Mouse (Mus musculus) bone marrow, adult 2 months (tissue): ENCODE data around the gene Klhl30. TPM values are rescaled to one million over a fixed set of nuclear protein-coding genes. Genes with fewer than 3 reads are reported as not detected.

Source experiments
- H3K27ac ChIP-seq: fragments of 200-500 bp; 2 replicates; pipeline ENCODE4 v1.5.1; 2012; ENCODE audit warnings: low read depth, mild to moderate bottlenecking, control low read depth, inconsistent platforms, low read length; ENCODE audit not compliant: control insufficient read depth, poor library complexity, insufficient read depth
- H3K4me1 ChIP-seq: fragments of 200-500 bp; 2 replicates; pipeline ENCODE4 v1.6.1; 2011; ENCODE audit warnings: low read length; ENCODE audit not compliant: control insufficient read depth, insufficient read depth
- H3K4me3 ChIP-seq: fragments of 200-500 bp; replicated peaks from 2 replicates; pipeline ENCODE3; 2011; ENCODE audit warnings: mild to moderate bottlenecking, low read depth, low read length, control low read depth; ENCODE audit not compliant: control insufficient read depth
- CTCF ChIP-seq: fragments of 200-500 bp; IDR thresholded peaks from 2 replicates; pipeline ENCODE4 v1.5.1; 2011; ENCODE audit warnings: low read length, control low read depth; ENCODE audit not compliant: control insufficient read depth, insufficient read depth
- POLR2A ChIP-seq: fragments of 200-500 bp; IDR thresholded peaks from 2 replicates; pipeline ENCODE4 v1.6.1; 2011; ENCODE audit warnings: low read depth, mild to moderate bottlenecking, control low read depth, low read length, borderline replicate concordance; ENCODE audit not compliant: control insufficient read depth
- WGBS: fragments of 180-500 bp; shearing (Covaris S2); methylation state at CpG from one replicate; pipeline ENCODE4 v1.1.7; 2018; 5-methylcytosine and 5-hydroxymethylcytosine counted together
- polyA plus RNA-seq: library from polyadenylated mRNA; stranded (reverse); fragments of >200 nt; gene quantifications from 2 replicates; pipeline ENCODE4 v1.2.4, GENCODE M21; 2011; ENCODE audit warnings: low replicate concordance; ENCODE audit not compliant: missing spikeins, insufficient read depth, insufficient read length

Gene Klhl30
- not detected in 2 replicates for polyA plus RNA-seq

DNA sequence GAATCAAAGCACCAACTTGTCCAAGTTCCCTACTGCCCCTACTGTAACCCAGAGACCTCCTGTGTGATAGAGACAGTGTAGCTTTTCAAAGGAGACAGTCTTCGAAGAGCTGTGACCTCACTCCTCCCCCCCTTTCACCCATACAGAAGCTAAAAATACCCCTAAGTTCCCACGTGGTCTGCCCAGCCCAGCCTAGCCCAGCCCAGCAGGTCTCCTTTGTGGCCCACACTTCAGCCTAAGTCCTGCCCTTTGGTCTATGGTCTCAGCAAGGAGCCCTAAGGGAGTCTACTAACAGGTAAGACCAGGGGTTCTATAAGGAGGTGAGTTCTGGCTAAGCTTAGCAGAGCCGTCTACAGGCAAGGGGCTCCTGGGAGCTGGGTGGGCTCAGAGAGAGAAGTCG, at the start of gene Klhl30:
TSS of gene Klhl30 (plus strand) at position 176 of the 400 bp plus-strand sequence.
- H3K4me1 ChIP-seq: no peaks in the 10 kb centered on the region
- no peak within 1 kb of the TSS for H3K27ac ChIP-seq
- TF ChIP-seq POLR2A (no peak), CTCF (no peak)

DNA sequence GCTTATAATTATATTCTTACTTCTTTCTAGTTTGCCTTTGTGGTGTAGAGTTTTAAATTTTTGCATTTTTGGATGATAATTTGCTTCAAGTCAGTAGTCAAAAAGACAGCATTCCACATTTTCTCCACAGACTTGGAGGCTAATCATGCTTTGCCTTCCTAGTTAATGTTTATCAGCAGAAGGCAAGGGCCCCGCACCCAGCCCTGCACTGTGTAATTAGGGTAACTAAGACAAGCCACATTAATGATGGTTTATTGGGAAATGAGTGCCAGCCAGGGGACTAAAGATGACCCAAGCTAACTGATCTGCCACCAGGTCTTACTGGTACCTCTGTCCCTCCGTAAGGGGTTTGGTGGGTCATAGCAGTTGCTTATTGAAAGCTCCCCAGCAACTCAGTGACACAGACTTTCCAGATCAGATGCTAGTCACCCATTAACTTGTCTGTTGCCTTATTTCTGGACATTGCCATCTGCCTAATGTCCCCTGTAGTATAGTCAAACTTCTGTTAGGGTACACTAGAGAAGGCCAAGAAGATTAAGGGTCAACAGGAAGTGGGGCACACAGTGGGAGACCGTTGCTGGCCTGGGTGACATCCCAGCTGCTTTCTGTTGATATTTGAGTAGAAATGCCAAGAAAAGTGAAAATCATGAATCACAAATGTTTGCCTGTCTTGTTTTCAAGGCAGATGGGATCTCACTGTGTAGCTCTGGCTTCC, 49.5 kb upstream of the Klhl30 start:
- WGBS: 66% methylated on average over 3 of the region's 3 CpGs
- H3K27ac ChIP-seq: no peak overlapping the region
- H3K4me3 ChIP-seq: no peak overlapping the region
- peaks cover 2% of the 10 kb centered on the region; the same call in 1 of the 2 replicates for H3K4me1 ChIP-seq
- TF ChIP-seq CTCF (no peak), POLR2A (no peak)

More for the DNA sequence above, at the start of gene Klhl30:
- 49% methylated on average over 4 of the region's 4 CpGs for WGBS
- H3K4me3 ChIP-seq: no peak within 1 kb of the TSS

- Histone ChIP-seq H3K4me3 (no peak overlapping the region), H3K27ac (no peak overlapping the region), H3K4me1 (peaks cover 2% of the 10 kb centered on the region; the same call in 1 of the 2 replicates)
- TF ChIP-seq CTCF: no peak
- no peak for TF ChIP-seq POLR2A
- WGBS: 94% methylated on average over 3 of the region's 3 CpGs
Observed at GRCm38 (mm10) chr1:91302021-91302420, 48.8 kb upstream of the Klhl30 start.

GRCm38 (mm10) chr1:91304621-91305020, 46.2 kb upstream of the Klhl30 start:
- Histone ChIP-seq H3K4me1 (no peaks in the 10 kb centered on the region), H3K27ac (no peak overlapping the region), H3K4me3 (no peak overlapping the region)
- TF ChIP-seq CTCF (no peak), POLR2A (no peak)
- WGBS: 93% methylated on average over 4 of the region's 4 CpGs

GRCm38 (mm10) chr1:91309366-91310085, 41.3 kb upstream of the Klhl30 start:
- Histone ChIP-seq H3K4me3 (no peak overlapping the region), H3K27ac (no peak overlapping the region), H3K4me1 (no peaks in the 10 kb centered on the region)
- TF ChIP-seq CTCF (no peak), POLR2A (no peak)
- WGBS: 93% methylated on average over 13 of the region's 13 CpGs

DNA sequence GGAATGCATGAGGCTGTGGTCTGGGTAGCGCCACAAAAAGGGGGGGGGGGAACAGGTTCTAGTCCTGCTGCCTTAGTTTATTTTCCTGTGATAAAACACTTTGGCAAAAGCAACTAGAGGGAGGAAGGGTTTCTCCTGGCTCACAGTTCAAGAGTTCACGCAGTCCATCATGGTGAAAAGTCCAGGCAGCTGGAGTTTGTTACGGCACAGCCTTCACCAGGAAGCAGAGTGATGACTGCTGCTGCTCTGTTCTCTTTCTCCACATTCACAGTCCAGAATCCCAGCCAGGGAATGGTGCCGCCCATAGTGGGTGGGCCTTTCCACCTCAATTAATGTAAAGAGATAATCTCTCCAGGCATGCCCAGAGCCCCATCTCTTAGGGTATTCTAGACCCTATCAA, 38.5 kb upstream of the Klhl30 start:
- Histone ChIP-seq H3K4me1 (no peaks in the 10 kb centered on the region), H3K27ac (no peak overlapping the region), H3K4me3 (no peak overlapping the region)
- 89% methylated on average over 4 of the region's 4 CpGs for WGBS
- TF ChIP-seq POLR2A: no peak
- no peak for TF ChIP-seq CTCF

- 75% methylated on average over 5 of the region's 5 CpGs for WGBS
- no peak overlapping the region for H3K27ac ChIP-seq
- TF ChIP-seq CTCF (no peak), POLR2A (no peak)
- no peak overlapping the region for H3K4me3 ChIP-seq
- no peaks in the 10 kb centered on the region for H3K4me1 ChIP-seq
Observed at GRCm38 (mm10) chr1:91313251-91313650, 37.6 kb upstream of the Klhl30 start.

DNA sequence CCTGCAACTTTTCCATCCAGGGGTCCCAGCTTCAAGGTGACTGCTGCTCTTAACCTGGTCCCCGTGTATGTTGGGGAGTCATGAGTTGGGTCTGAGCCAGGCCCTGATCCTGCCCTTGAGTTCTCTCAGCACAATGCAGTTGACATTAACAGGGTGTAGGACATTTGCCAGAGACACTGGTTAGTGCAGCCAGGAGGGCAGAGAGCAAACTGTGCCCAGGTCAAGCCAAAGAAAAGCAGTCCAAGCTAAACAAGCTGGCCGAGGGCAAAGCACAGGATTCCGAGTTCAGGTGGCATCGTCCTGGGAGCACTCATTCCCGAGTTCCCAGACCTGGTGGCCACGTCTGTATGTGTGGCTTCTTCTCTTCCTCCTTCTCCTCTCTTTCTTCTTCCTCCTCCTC, 33.2 kb upstream of the Klhl30 start:
- whole genome bisulfite sequencing: 83% methylated on average over 6 of the region's 6 CpGs
- TF ChIP-seq POLR2A (no peak), CTCF (no peak)

More for the DNA sequence above, 33.2 kb upstream of the Klhl30 start:
- Histone ChIP-seq H3K27ac (no peak overlapping the region), H3K4me3 (no peak overlapping the region), H3K4me1 (no peaks in the 10 kb centered on the region)
